Mouse (Mus musculus): ENCODE data around the gene Rab17. TPM values are rescaled to one million over a fixed set of nuclear protein-coding genes. Genes with fewer than 3 reads are reported as not detected.

Rab17 gene
- total RNA-seq, 1 experiment from 2014 or later, result 5.1 TPM

DNA sequence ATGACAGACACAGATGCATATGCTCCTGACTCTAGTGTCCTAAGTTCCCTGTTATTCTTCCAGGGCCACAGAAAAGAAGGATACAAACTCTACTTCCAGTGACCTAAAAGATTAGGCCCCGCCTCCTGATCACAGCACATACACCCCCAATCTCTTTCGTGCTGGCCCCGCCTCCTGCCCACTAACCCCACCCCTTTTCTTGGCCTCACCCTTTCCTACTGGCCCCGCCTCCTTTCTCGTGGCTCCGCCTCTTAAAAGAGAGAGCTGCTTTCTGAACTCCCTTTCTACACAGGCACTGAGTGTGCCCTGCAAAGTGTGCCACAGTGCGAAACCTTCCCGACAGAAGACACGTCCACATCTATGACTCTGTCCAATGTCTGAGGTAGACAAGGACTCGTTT lies 24.3 kb downstream of the Rab17 start:
- no peak for ATAC-seq (replicated peaks; ENCODE audit: low read depth, poor library complexity, severe bottlenecking)

DNA sequence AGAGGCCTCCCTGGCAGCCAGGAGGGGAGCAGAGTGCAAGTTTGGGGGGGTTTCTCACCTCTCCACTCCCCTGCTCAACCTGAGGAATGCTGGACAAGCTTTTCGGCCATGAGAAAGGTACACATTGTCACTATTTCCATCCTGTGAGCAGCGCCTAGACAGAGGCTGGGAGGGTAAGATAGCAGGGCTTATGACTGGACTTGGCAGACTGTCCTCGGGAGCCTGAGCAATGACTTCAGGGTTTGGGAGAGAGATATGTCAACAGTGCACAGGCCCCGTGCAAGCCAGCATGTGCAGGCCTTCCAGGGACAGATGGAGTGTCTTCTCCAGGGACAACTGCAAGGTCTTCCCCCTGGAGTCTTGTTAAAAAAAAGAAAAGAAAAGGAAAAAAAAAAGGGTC lies 29.5 kb downstream of the Rab17 start:
- ATAC-seq (replicated peaks; ENCODE audit: low read depth, poor library complexity, severe bottlenecking), result no peak

DNA sequence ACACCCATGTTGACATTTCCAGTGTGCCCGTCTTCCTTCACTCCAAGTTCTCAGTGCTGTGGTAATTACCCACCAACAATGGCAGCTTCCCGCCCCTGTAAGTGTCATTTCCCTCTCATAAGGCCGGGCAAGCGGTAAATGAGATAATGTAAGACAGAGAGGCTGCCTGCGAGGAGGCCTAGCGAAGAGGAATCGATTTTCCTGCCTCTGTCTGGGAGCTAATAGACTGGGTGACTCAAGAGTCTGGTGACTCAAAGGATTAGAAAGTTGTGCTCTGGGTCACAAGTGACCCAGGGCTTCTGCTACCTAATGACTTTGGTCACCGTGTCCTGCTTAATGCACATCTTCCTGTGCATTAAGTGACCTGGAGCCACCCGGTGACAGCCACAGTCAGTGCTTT lies 32.5 kb downstream of the Rab17 start:
- no peak for ATAC-seq (replicated peaks; ENCODE audit: low read depth, poor library complexity, severe bottlenecking)

DNA sequence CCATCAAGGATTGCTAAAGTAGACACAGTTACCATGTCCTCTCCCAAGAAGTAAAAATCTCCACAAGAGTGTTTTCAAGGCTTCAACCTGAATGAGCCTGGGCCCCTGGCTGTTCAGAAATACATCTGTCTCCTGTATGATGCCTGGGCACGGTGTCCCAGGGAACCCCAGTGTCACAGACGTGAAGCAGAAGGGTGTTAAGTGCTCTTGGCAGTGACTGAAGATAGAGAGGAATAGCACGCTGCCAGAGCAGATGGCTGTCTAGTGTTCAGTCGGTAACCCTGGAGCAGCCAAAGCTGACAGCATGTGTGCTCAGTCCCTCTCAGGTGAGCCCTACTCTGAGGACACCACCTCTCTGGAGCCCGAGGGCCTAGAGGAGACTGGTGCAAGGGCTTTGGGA lies 36.5 kb downstream of the Rab17 start:
- no peak for ATAC-seq (replicated peaks; ENCODE audit: low read depth, poor library complexity, severe bottlenecking)

DNA sequence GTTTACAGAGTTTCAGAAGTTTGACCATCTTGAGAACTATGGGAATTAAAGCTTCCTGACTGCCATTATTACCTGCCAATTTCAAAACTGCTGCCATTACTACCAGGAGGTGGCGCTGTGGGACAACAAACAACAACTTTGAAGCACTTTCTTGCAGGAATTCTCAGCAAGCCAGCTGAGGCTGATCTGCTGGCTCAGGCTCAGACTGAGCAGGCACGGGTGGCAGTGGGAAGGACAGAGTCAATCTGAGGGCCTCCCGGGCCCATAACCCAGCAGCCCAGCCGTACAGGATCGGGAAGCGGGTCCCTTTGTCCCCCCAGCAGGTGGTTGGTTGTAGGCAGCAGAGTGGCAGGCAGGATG lies 40.9 kb downstream of the Rab17 start:
- peak; percentile 80 for ATAC-seq (replicated peaks; ENCODE audit: low read depth, poor library complexity, severe bottlenecking)

DNA sequence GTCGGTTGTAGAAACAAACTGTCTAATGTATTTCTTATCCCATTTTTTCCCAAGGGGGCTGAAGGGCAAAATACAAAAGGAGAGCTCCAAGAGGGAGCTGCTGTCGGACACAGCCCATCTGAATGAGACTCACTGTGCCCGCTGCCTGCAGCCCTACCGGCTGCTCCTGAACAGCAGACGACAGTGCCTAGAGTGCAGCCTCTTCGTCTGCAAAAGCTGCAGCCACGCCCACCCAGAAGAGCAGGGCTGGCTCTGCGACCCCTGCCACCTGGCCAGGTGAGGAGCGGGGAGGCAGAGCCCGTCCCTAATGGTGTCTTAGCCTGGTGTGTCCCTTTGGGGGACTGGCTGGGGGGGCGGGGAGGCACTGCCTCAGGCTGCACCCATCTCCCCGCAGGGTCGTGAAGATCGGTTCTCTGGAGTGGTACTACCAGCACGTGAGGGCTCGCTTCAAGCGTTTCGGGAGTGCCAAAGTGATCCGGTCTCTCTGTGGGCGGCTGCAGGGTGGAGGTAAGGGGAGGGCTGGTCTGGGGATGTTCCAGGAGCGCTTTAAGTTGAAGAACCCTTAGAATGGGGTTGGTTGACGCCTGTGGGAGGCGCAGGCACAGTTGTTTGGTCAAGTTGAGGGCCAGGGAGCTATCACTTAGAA lies 41.4 kb downstream of the Rab17 start:
- ATAC-seq (replicated peaks; ENCODE audit: low read depth, poor library complexity, severe bottlenecking), result no peak

DNA sequence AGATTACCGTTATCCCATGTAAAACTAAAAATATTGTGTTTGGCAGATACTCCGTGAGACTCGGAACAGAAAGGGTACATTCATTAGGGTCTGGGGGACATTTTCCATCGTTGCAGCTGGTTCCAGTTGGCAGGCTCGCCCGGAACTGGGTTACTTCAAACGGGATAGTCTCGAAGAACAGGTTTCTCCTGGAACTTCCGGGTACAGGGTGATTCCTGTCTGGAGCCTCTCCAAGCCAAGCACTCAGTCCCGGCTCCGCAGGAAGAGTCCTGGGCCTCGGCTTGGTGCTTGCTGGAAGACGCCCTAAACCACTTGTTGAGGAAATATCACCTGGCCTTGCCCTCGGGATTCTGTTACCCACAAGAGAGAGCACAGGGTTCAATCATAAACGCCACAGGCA lies 42.2 kb downstream of the Rab17 start:
- no peak for ATAC-seq (replicated peaks; ENCODE audit: low read depth, poor library complexity, severe bottlenecking)

DNA sequence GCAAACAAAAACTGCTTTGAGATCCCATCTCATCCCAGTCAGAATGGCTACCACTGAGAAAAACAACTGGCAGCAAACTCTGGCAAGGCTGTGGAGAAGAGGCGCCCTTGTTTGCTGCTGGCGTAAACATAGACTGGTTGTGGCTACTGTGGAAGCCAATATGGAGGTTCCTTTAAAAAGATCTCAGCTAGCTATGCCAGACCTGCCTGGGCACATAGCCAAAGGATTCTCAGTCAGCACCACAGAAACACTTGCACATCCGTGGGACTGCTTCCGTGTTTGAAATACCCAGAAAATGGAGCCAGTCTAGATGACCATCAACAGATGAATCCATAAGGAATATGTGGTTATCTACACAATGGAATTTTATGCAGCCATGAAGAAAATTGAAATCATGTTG lies 43.4 kb downstream of the Rab17 start:
- ATAC-seq (replicated peaks; ENCODE audit: low read depth, poor library complexity, severe bottlenecking), result no peak

DNA sequence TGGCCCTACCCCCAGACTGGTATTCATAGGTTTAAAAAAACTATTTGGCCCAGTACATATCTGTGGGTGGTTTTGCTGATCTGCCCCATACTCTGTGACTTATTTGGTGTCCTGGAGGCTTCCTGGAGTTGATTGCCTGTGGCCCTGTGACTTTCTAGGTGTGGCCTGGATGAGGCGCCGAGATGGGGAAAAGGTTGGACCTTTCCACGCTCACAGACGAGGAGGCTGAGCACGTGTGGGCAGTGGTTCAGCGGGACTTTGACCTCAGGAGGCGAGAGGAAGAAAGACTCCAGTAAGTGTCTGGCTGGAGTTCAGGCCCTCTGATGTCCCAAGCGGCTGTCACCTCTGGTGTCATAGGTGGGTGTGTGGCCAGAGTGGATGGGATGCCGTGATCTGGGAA lies 47.8 kb downstream of the Rab17 start:
- no peak for ATAC-seq (replicated peaks; ENCODE audit: low read depth, poor library complexity, severe bottlenecking)

DNA sequence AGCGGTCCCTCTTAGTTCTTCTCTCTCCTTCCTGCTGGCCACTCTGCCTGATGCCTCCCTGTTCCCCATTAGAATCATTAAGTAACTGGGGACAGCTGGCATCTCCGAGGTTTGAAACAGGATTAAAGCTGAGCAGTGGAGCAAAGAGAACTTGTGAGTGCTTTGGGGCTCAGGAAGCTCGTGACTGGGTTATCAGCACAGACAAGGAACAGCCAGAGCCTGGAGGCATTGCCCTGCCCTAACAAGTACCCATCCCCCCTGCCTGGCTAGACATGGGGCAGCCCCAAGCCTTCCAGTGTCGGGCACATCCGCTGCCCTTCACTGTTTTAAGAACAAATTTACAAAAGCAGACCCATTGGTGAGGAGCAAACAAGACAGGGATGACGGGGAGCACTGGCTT lies 52.0 kb downstream of the Rab17 start:
- ATAC-seq (replicated peaks; ENCODE audit: low read depth, poor library complexity, severe bottlenecking), result peak; percentile 48

DNA sequence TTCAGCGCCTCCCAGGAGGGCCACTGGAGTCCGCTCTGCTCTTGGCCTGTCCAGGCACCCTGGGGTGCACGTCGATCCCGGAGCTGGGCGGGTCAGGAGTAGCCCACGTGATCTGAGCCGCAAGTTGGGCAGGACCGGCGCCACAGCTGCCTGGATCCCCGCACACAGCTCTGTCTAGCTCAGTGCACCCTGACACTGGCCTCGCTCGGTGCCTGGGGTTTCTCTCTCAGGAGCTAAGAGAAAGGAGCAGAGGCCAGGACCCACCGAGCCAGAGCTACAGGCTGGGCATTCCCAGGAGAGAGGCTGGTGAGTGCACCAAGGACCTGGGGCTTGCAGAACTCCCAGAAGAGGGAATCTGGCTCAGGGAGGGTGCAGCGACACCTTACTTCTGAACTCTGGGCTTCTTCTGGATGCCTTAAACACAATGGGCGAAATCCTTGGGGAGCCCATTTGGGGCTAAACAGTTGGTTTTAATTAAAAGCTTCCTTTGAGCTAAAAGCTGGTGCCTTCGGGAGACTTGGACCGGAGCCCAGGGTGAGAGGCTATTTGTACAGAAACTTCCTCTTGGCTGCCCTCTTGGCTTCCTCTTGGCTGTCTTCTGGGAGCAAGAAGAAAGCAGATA lies 54.4 kb downstream of the Rab17 start, which contains the start of gene Mlph:
Gene Mlph, plus strand, starts transcription at position 138 of the 622 bp plus-strand sequence.
- ATAC-seq (replicated peaks; ENCODE audit: low read depth, poor library complexity, severe bottlenecking), result peak; percentile 69

DNA sequence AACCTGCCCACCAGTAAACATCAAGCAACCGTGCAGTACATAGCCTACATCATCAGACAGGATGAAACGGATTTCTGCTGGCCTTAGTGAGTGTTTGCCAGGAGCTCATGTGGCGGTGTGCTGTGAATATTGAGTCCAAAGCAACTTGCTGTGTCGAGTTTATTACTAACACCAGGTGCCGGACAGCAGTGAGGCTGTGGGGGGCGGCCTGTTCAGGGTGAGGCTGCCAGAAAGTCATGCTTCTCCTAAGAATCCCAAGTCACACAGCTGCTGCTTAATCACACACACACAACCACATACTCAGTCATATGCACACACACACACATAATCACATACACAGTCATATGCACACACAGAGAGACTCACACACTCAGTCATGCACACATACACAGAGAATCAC lies 56.2 kb downstream of the Rab17 start:
- ATAC-seq (replicated peaks; ENCODE audit: low read depth, poor library complexity, severe bottlenecking), result no peak

DNA sequence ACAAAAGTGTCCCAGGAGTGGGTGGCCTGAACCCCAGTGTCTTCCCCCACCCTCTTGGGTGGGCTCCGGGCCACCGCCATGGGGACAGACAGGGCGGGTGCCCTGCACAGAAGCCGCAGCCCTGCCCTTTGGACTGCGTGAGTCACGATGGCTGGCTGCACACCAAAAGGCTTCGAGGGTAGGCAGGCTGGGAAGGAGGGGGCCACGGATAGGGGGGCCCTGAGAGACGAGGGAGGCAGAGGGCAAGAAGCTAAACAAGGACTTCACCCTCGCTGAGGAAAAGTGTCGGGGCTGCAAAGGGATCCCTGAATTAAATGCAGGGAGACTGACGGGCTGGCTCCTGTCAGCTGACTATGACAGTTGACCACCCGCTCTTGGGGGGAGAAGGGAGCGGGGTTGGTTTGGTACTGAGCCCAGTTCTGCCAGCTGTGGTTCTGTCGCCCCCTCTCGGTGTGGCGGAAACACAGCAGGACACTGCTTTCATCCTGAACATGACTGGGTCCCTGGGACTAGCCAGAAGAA lies 59.8 kb downstream of the Rab17 start:
- ATAC-seq (replicated peaks; ENCODE audit: low read depth, poor library complexity, severe bottlenecking), result peak; percentile 52

DNA sequence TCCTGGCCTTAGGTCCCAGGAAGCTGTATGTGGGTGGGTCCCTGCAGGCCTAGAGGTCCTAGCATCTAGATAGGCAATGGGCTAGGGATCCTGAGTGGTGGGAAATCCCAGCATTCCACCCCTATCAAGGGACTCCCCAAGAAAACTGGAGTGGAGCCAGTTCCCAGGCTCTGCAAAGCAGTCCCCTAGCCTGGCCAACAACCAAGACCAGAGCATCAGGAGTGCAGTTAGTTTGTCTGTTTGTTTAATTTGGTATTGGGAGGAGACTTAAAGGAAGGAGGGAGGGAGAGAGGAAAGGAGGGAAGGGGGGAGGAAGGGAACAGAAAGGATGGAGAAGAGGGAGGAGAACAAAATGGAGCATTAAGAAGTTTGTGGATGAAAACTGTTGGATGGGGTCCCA lies 60.3 kb downstream of the Rab17 start:
- no peak for ATAC-seq (replicated peaks; ENCODE audit: low read depth, poor library complexity, severe bottlenecking)

Other genes with a start within 250 kb of the Rab17 start
- not detected in 2 replicates for gene Col6a3, start 125.7 kb downstream of the Rab17 start, total RNA-seq (2017)
- gene Mlph, start 54.6 kb downstream of the Rab17 start, total RNA-seq (2017), result 1.3 TPM in 1 of 2 replicates, not detected in the other
- gene Prlh, start 16.6 kb downstream of the Rab17 start, total RNA-seq (2017), result not detected in 2 replicates
- gene Lrrfip1, start 29.1 kb upstream of the Rab17 start, total RNA-seq (2017), result 117 and 166 TPM in 2 replicates
- gene Rbm44, start 175.4 kb upstream of the Rab17 start, total RNA-seq (2017), result 7.7 and 10.4 TPM in 2 replicates
- 89.1 and 108 TPM in 2 replicates for gene Ramp1, start 210.2 kb upstream of the Rab17 start, total RNA-seq (2017)